Mouse (Mus musculus) left cerebral cortex, adult 11 months (tissue): ENCODE measurements around the gene Id2.

Experiments
- DNase-seq: peaks from one replicate; pipeline ENCODE4 v3.0.0; 2022; ENCODE audit warnings: low spot score

The Id2 gene

GRCm38 (mm10) chr12:25097052-25097209 is at the start of gene Id2:
Gene Id2, minus strand, starts transcription at chr12:25097140.
- DNase-seq, result no peak

- DNase-seq, result no peak
These were observed 48.4 kb upstream of the Id2 start for GRCm38 (mm10) chr12:25145344-25145698.

GRCm38 (mm10) chr12:25144591-25145343 is 47.8 kb upstream of the Id2 start:
- DNase-seq, result no peak

GRCm38 (mm10) chr12:25143492-25143891 is 46.6 kb upstream of the Id2 start:
- no peak for DNase-seq

- no peak for DNase-seq
These were observed 45.3 kb upstream of the Id2 start for GRCm38 (mm10) chr12:25142251-25142650.

- no peak for DNase-seq
These were observed 44.4 kb upstream of the Id2 start for GRCm38 (mm10) chr12:25141311-25141710.

- no peak for DNase-seq
These were observed 43.2 kb upstream of the Id2 start for GRCm38 (mm10) chr12:25140115-25140514.

- DNase-seq, result no peak
These were observed 41.7 kb upstream of the Id2 start for GRCm38 (mm10) chr12:25138616-25139015.

GRCm38 (mm10) chr12:25132046-25132445 is 35.1 kb upstream of the Id2 start:
- no peak for DNase-seq

- no peak for DNase-seq
These were observed 30.7 kb upstream of the Id2 start for GRCm38 (mm10) chr12:25127629-25128028.

- no peak for DNase-seq
These were observed 29.3 kb upstream of the Id2 start for GRCm38 (mm10) chr12:25126228-25126627.

- no peak for DNase-seq
These were observed 28.4 kb upstream of the Id2 start for GRCm38 (mm10) chr12:25125239-25125776.

- DNase-seq, result no peak
These were observed 27.7 kb upstream of the Id2 start for GRCm38 (mm10) chr12:25124431-25125238.

- no peak for DNase-seq
These were observed 23.8 kb upstream of the Id2 start for GRCm38 (mm10) chr12:25120753-25121152.

GRCm38 (mm10) chr12:25119278-25119677 is 22.3 kb upstream of the Id2 start:
- DNase-seq, result no peak

GRCm38 (mm10) chr12:25117856-25118511 is 21.0 kb upstream of the Id2 start:
- no peak for DNase-seq

GRCm38 (mm10) chr12:25116126-25116525 is 19.2 kb upstream of the Id2 start:
- no peak for DNase-seq

- no peak for DNase-seq
These were observed 17.5 kb upstream of the Id2 start for GRCm38 (mm10) chr12:25114426-25114825.

GRCm38 (mm10) chr12:25113357-25113756 is 16.4 kb upstream of the Id2 start:
- DNase-seq, result no peak

- no peak for DNase-seq
These were observed 15.9 kb upstream of the Id2 start for GRCm38 (mm10) chr12:25112806-25113205.

- DNase-seq, result no peak
These were observed 13.7 kb upstream of the Id2 start for GRCm38 (mm10) chr12:25110682-25111078.

- DNase-seq, result no peak
These were observed 13.2 kb upstream of the Id2 start for GRCm38 (mm10) chr12:25109971-25110681.

GRCm38 (mm10) chr12:25108865-25109264 is 11.9 kb upstream of the Id2 start:
- no peak for DNase-seq
